Mouse (Mus musculus) neutrophil, adult 59 days (primary cell): ENCODE measurements around the gene Htra1. TPM values are rescaled to one million over a fixed set of nuclear protein-coding genes. Genes with fewer than 3 reads are reported as not detected.

Experiments used
- total RNA-seq, 2 experiments: library from RNA; stranded (reverse); gene quantifications; 1 replicate in 1 of 2; 2 replicates in 1 of 2; pipeline ENCODE4 v1.2.4; 2023

The Htra1 gene
- total RNA-seq: not detected

GRCm38 (mm10) chr7:130935793-130936471, at the start of gene Htra1:
Gene Htra1, plus strand, starts transcription at chr7:130936111.

GRCm38 (mm10) chr7:131031755-131032154, 95.8 kb downstream of the Htra1 start, which contains the start of gene Dmbt1:
Gene Dmbt1, plus strand, starts transcription at chr7:131032053.

Other genes with a start within 250 kb of the Htra1 start
- gene Btbd16, start 162.0 kb upstream of the Htra1 start, total RNA-seq: not detected
- gene Plekha1, start 70.4 kb upstream of the Htra1 start, total RNA-seq: 10 to 100 TPM; 22.9 to 26.4 TPM
- gene Dmbt1, start 95.9 kb downstream of the Htra1 start, total RNA-seq: not detected
- not detected for gene 4933402N03Rik, start 210.2 kb downstream of the Htra1 start, total RNA-seq
- gene 5430419D17Rik, start 238.3 kb downstream of the Htra1 start, total RNA-seq: not detected